21 mouse cellular contexts compared by ENCODE assay signal in the genomic region with DNA sequence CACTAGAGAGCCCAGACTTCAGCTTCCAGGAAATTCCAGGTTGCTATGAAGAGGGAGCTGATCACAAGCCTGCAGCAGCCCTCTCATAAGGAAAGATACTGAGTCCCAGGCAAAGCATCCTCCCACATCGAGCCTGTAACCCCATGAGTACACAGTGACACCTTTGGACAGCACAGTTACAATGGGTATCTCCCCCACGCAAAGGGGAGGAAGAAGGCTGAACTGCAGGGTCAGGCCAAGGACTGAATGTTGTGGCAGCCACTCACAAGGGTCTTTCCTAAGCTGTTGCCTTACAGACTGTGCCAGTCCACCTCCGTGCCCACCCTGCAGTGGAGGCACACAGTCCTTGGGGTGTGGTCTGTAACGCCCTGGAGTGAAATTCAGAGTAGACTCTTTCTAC. TPM values are rescaled to one million over a fixed set of nuclear protein-coding genes. Genes with fewer than 3 reads are reported as not detected.
DNase-seq lines count a peak whose midpoint lies in the region; ATAC-seq and TF ChIP-seq lines count a peak whose summit lies in the region.
"Had no signal": no experiment of that assay in that cellular context is flagged by ENCODE, and none has a peak within 500 bp of the region (broad histone marks: within the 10 kb centered on the region; RNA-seq: fewer than 3 reads in every experiment).

No protein-coding gene starts in this region.

- no peak for TF ChIP-seq POLR2A in CH12.LX (IDR thresholded peaks at IDR 0.05; ENCODE audit: low read depth, low read length)

- H3K9me3 ChIP-seq in kidney, postnatal 0 days (replicated peaks; ENCODE audit: low read length): no peaks in the 10 kb centered on the region
- no peaks in the 10 kb centered on the region for H3K9me3 ChIP-seq in CH12.LX (replicated peaks; ENCODE audit: low read length)
- H3K9me3 ChIP-seq: embryonic facial prominence, embryonic 13.5 days; forebrain, embryonic 12.5 days; heart, embryonic 12.5 days; hindbrain, embryonic 15.5 days had no signal

- in situ Hi-C loops in CH12.LX (cut with MboI; ENCODE audit: low pct_ligation_motif_present, low pct_unique_long_range_greater_than_20kb, low sequenced_read_pairs): no loop called here

- H3K4me2 ChIP-seq in kidney, postnatal 0 days (ENCODE audit: low read length): no peak overlapping the region
- 0 out of 2 replicates have a peak overlapping the region, but pooled peaks have one; percentile 14 for H3K4me2 ChIP-seq in CH12.LX (ENCODE audit: insufficient read depth, low read depth, poor library complexity, severe bottlenecking)
- H3K4me2 ChIP-seq: embryonic facial prominence, embryonic 13.5 days; forebrain, embryonic 12.5 days; heart, embryonic 12.5 days; hindbrain, embryonic 15.5 days had no signal

- H3K36me3 ChIP-seq in kidney, postnatal 0 days (ENCODE audit: insufficient read depth, low read length): no peaks in the 10 kb centered on the region
- peaks cover 2 to 60% of the 10 kb centered on the region in 2 experiments for H3K36me3 ChIP-seq in CH12.LX (replicated peaks in 1 of 2; ENCODE audit: control insufficient read depth in 1 of 2, insufficient read depth in 1 of 2, low read length in 1 of 2)
- H3K36me3 ChIP-seq in splenic B cell, adult 2 months (ENCODE audit: control insufficient read depth, insufficient read depth, low read length, poor library complexity, severe bottlenecking): no peaks in the 10 kb centered on the region
- H3K36me3 ChIP-seq: embryonic facial prominence, embryonic 13.5 days; forebrain, embryonic 12.5 days; heart, embryonic 12.5 days; hindbrain, embryonic 15.5 days had no signal

- H3K27me3 ChIP-seq in kidney, postnatal 0 days (ENCODE audit: insufficient read depth, low read length): no peaks in the 10 kb centered on the region
- no peaks in the 10 kb centered on the region for H3K27me3 ChIP-seq in CH12.LX (replicated peaks)
- H3K27me3 ChIP-seq in splenic B cell, adult 2 months (ENCODE audit: control insufficient read depth, insufficient read depth, low read length, poor library complexity, severe bottlenecking): no peaks in the 10 kb centered on the region
- H3K27me3 ChIP-seq: embryonic facial prominence, embryonic 13.5 days; forebrain, embryonic 12.5 days; hindbrain, embryonic 15.5 days; Patski had no signal

- no peak overlapping the region for H3K4me3 ChIP-seq in kidney, postnatal 0 days (replicated peaks; ENCODE audit: low read depth, low read length)
- H3K4me3 ChIP-seq in CH12.LX (replicated peaks in 1 of 3; ENCODE audit: low read depth in 2 of 3, low read length in 2 of 3, poor library complexity in 1 of 3): no peak overlapping the region
- H3K4me3 ChIP-seq: embryonic facial prominence, embryonic 13.5 days; forebrain, embryonic 12.5 days; heart, embryonic 12.5 days; hindbrain, embryonic 15.5 days had no signal

- WGBS in kidney, postnatal 0 days: 40% methylated on average over 4 of the region's 4 CpGs

- no peak overlapping the region for H3K27ac ChIP-seq in kidney, postnatal 0 days
- H3K27ac ChIP-seq in CH12.LX (ENCODE audit: insufficient read depth, low read depth): peak overlapping the region; percentile 68
- H3K27ac ChIP-seq: embryonic facial prominence, embryonic 13.5 days; forebrain, embryonic 12.5 days; hindbrain, embryonic 15.5 days had no signal

- no peak overlapping the region for H3K9ac ChIP-seq in kidney, postnatal 0 days (ENCODE audit: low read depth, low read length)
- H3K9ac ChIP-seq in CH12.LX (ENCODE audit: insufficient read depth, low read depth): no peak overlapping the region
- H3K9ac ChIP-seq: embryonic facial prominence, embryonic 13.5 days; forebrain, embryonic 12.5 days; heart, embryonic 12.5 days; hindbrain, embryonic 15.5 days had no signal

- H3K4me1 ChIP-seq in kidney, postnatal 0 days (replicated peaks; ENCODE audit: insufficient read depth, low read length): no peaks in the 10 kb centered on the region
- peaks cover 28 to 85% of the 10 kb centered on the region in 2 experiments for H3K4me1 ChIP-seq in CH12.LX (ENCODE audit: control insufficient read depth in 1 of 2, insufficient read depth in 2 of 2)
- H3K4me1 ChIP-seq: embryonic facial prominence, embryonic 13.5 days; forebrain, embryonic 12.5 days; heart, embryonic 12.5 days; hindbrain, embryonic 15.5 days had no signal

- TF ChIP-seq EP300 in CH12.LX (IDR thresholded peaks at IDR 0.05; ENCODE audit: low read length): no peak

- peak; percentile 22; the same call in 1 of the 2 replicates for TF ChIP-seq CTCF in kidney, postnatal 0 days (IDR thresholded peaks at IDR 0.05; ENCODE audit: low read depth)
- no peak for TF ChIP-seq CTCF in CH12.LX (conservative IDR thresholded peaks at IDR 0.05 in 1 of 2, IDR thresholded peaks at IDR 0.05 in 1 of 2; ENCODE audit: low read depth in 2 of 2, low read length in 2 of 2)

- ATAC-seq in kidney, postnatal 0 days (replicated peaks; ENCODE audit: low FRiP score, low read depth): no peak
- ATAC-seq: activated CD4-positive, CD25-positive, alpha-beta regulatory T cell, adult 4 months; forebrain, embryonic 16.5 days; Patski had no signal

- dilution Hi-C loops in CH12.LX (cut with MboI; ENCODE audit: extremely low pct_ligation_motif_present, extremely low pct_unique_long_range_greater_than_20kb, low sequenced_read_pairs): no loop called here

- TF ChIP-seq RAD21 in CH12.LX (IDR thresholded peaks at IDR 0.05; ENCODE audit: low read depth, low read length): no peak

- DNase-seq in kidney, postnatal 0 days (ENCODE audit: low spot score): peak; percentile 52
- DNase-seq in kidney, postnatal 10 days: no peak
- DNase-seq in CH12.LX (ENCODE audit: extremely low read depth) (no peak), ES-CJ7 (ENCODE audit: low read depth, low spot score) (peak; percentile 37)
- DNase-seq in splenic B cell, adult 2 months (ENCODE audit: low read depth, low spot score): peak; percentile 24
- DNase-seq in urinary bladder, postnatal 4 days (ENCODE audit: low spot score in 2 of 2): no peak
- DNase-seq: adrenal gland, postnatal 25 days; cerebellum, adult 18-20 months; cerebellum, adult 9-11 months; cerebellum, postnatal 36 days; gastrocnemius, postnatal 14 days had no signal

- H3K79me2 ChIP-seq in CH12.LX (replicated peaks; ENCODE audit: control insufficient read depth, extremely low read depth, insufficient read depth, poor library complexity, severe bottlenecking): no peaks in the 10 kb centered on the region

TF ChIP-seq in CH12.LX, 34 proteins besides CTCF, POLR2A, EP300 and RAD21:
- TF ChIP-seq SIN3A (IDR thresholded peaks at IDR 0.05; ENCODE audit: low read length) (no peak), ETS1 (conservative IDR thresholded peaks at IDR 0.05; ENCODE audit: low read depth, low read length) (no peak), MAZ (IDR thresholded peaks at IDR 0.05; ENCODE audit: low read depth, low read length) (no peak), CHD2 (IDR thresholded peaks at IDR 0.05; ENCODE audit: low read length) (no peak), ZMIZ1 (IDR thresholded peaks at IDR 0.05; ENCODE audit: low read depth, low read length) (no peak), MYC (IDR thresholded peaks at IDR 0.05; ENCODE audit: low read depth, low read length) (no peak), TCF12 (IDR thresholded peaks at IDR 0.05; ENCODE audit: low read depth, low read length) (0 out of 2 replicates have a peak, but pooled peaks have one; percentile 8), ZKSCAN1 (IDR thresholded peaks at IDR 0.05; ENCODE audit: borderline replicate concordance, low read depth, low read length) (no peak), PAX5 (IDR thresholded peaks at IDR 0.05; ENCODE audit: low read length) (no peak)
TF ChIP-seq in CH12.LX: peak in this region for 1.

RNA-seq across cellular contexts. Expression of a gene that starts 8.3 kb away (rescaled TPM):
- 0.15 and 0.18 TPM in 2 replicates for polyA plus RNA-seq in kidney, postnatal 0 days (2015; fragmentation: Nextera tagmentation; extraction: Ambion mirVana)
- total RNA-seq in CH12.LX (2012; rRNA removed) (11.8 and 15.6 TPM in 2 replicates), CH12.LX (2014; rRNA removed) (24.5 and 32.0 TPM in 2 replicates)
- polyA plus RNA-seq in CH12.LX (2012; ENCODE audit: insufficient read length, low read depth): 13.9 and 17.8 TPM in 2 replicates
- total RNA-seq: adrenal gland, postnatal 25 days; gastrocnemius, postnatal 14 days; granulocyte monocyte progenitor cell, adult 5-6 weeks; heart, postnatal 25 days had no signal

RNA-seq across cellular contexts. Expression of a gene that starts 13.4 kb away (rescaled TPM):
- 274 and 319 TPM in 2 replicates for polyA plus RNA-seq in kidney, postnatal 0 days (2015; fragmentation: Nextera tagmentation; extraction: Ambion mirVana)
- 94.0 and 131 TPM in 2 replicates for total RNA-seq in CH12.LX (2012; rRNA removed)
- total RNA-seq in CH12.LX (2014; rRNA removed): 102 and 131 TPM in 2 replicates
- 542 and 635 TPM in 2 replicates for polyA plus RNA-seq in CH12.LX (2012; ENCODE audit: insufficient read length, low read depth)

RNA-seq across cellular contexts. Expression of a gene that starts 30.4 kb away (rescaled TPM):
- 21.7 and 21.9 TPM in 2 replicates for polyA plus RNA-seq in kidney, postnatal 0 days (2015; fragmentation: Nextera tagmentation; extraction: Ambion mirVana)
- total RNA-seq in CH12.LX (2012; rRNA removed): 22.9 and 25.5 TPM in 2 replicates
- 20.3 and 24.1 TPM in 2 replicates for total RNA-seq in CH12.LX (2014; rRNA removed)
- 22.0 and 24.1 TPM in 2 replicates for polyA plus RNA-seq in CH12.LX (2012; ENCODE audit: insufficient read length, low read depth)

RNA-seq across cellular contexts. Expression of a gene that starts 33.7 kb away (rescaled TPM):
- polyA plus RNA-seq in kidney, postnatal 0 days (2015; fragmentation: Nextera tagmentation; extraction: Ambion mirVana): 0.05 and 0.13 TPM in 2 replicates
- total RNA-seq in CH12.LX (2012; rRNA removed) (not detected in 2 replicates), CH12.LX (2014; rRNA removed) (not detected in 2 replicates)
- polyA plus RNA-seq in CH12.LX (2012; ENCODE audit: insufficient read length, low read depth): 0.13 TPM in 1 of 2 replicates, not detected in the other
- total RNA-seq: granulocyte monocyte progenitor cell, adult 5-6 weeks had no signal
- polyA plus RNA-seq: activated CD4-positive, CD25-positive, alpha-beta regulatory T cell, adult 4 months; embryonic facial prominence, embryonic 13.5 days; forebrain, embryonic 12.5 days; forebrain, embryonic 16.5 days; hindbrain, embryonic 11.5 days; hindbrain, embryonic 15.5 days had no signal

Comparison
In these comparisons a context has a peak if more than half of its experiments do, and no peak if none do; other contexts are left out.
1. DNase-seq: peak in kidney, postnatal 0 days (single experiment), ES-CJ7 (single experiment) and splenic B cell, adult 2 months (single experiment); none in kidney, postnatal 10 days (single experiment), CH12.LX (single experiment) and urinary bladder, postnatal 4 days (0 of 2).
2. RNA of a gene that starts 8.3 kb away (polyA plus RNA-seq): 13.9 to 17.8 TPM in CH12.LX; 0.15 to 0.18 TPM in kidney, postnatal 0 days; every median in the first group is over 10 times any median in the second.